Mouse (Mus musculus) liver, postnatal 0 days (tissue): ENCODE measurements at regions not wholly inside any gene's neighbourhood (a gene's known extent, or its start where the extent isn't known, plus 50 kb on each side); places are given as distances from the start of the nearest gene placed in this dataset.

Experiments used
- CTCF ChIP-seq: sonication (generic); IDR thresholded peaks from 2 replicates; pipeline ENCODE4 v1.5.1; 2016; ENCODE audit warnings: antibody characterized with exemption, low read depth
- EP300 ChIP-seq: IDR thresholded peaks from 2 replicates; pipeline ENCODE4 v1.6.1; 2016; ENCODE audit warnings: antibody characterized with exemption, low read depth, mild to moderate bottlenecking

DNA sequence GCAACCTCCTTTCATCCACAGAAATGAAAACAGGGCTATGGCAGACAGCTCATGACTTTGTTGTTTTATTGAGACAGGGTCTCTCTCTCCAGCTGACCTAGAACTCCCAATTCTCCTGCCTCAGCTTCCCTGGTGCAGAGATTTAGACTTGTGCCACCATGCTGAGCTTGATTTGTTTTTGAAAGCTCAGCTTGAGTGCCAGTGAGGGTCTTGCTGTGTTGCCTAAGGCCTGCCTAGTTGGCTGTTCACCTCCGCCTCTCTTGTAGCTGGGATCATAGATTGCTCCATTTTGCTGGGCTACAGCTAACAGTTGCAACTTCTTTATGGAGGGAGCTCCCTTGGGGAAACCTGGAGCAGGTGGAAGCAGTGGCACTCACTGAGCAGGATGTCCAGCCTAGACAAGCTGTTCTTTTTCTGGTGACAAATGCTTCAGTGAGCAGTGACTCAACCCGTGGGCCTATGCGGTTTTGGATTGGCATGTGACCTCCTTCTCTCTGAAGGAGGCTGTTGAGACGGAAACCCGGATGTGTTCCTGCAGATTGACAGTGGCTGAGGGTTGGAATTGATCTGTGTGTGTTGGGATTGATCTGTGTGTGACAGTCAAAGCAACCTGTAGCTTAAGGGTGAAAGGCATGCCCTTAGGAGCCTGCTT, 63.8 kb upstream of the Akt3 start:
- TF ChIP-seq CTCF (no peak), EP300 (no peak)
